Mouse (Mus musculus): ENCODE measurements around the gene Pcbd2.

- TF ChIP-seq CTCF (IDR thresholded peaks at IDR 0.05 in 2 of 3, conservative IDR thresholded peaks at IDR 0.05 in 1 of 3; ENCODE audit: control insufficient read depth in 1 of 3, insufficient read depth in 1 of 3, low read depth in 2 of 3, low read length in 3 of 3, poor library complexity in 1 of 3, severe bottlenecking in 1 of 3), result no peak
- TF ChIP-seq USF1 (IDR thresholded peaks at IDR 0.05; ENCODE audit: low read depth, low read length), result no peak
- TF ChIP-seq ELF1 (IDR thresholded peaks at IDR 0.05; ENCODE audit: low read depth, low read length), result no peak
- no peak for TF ChIP-seq ZMIZ1 (IDR thresholded peaks at IDR 0.05; ENCODE audit: low read depth, low read length)
- no peak for TF ChIP-seq HCFC1 (IDR thresholded peaks at IDR 0.05; ENCODE audit: low read depth, low read length)
- no peak for TF ChIP-seq POLR2AphosphoS2 (IDR thresholded peaks at IDR 0.05; ENCODE audit: low read length)
- TF ChIP-seq POLR2A (IDR thresholded peaks at IDR 0.05; ENCODE audit: control insufficient read depth in 1 of 2, insufficient read depth in 1 of 2, low read depth in 1 of 2, low read length in 2 of 2, poor library complexity in 1 of 2), result no peak
- no peak for TF ChIP-seq EP300 (IDR thresholded peaks at IDR 0.05; ENCODE audit: low read depth in 1 of 2, low read length in 2 of 2)
- TF ChIP-seq TAL1 (IDR thresholded peaks at IDR 0.05; ENCODE audit: low read length), result no peak
- no peak for TF ChIP-seq MAX (IDR thresholded peaks at IDR 0.05; ENCODE audit: low read length)
- TF ChIP-seq ZC3H11A (IDR thresholded peaks at IDR 0.05; ENCODE audit: low read depth, low read length), result no peak
- no peak for TF ChIP-seq BHLHE40 (IDR thresholded peaks at IDR 0.05; ENCODE audit: borderline replicate concordance, low read depth, low read length)
These were observed 33.1 kb upstream of the Pcbd2 start for GRCm38 (mm10) chr13:55694110-55694509.

Measured in MEL (cell line).